Mouse (Mus musculus) limb, embryonic 12.5 days (tissue): ENCODE results near the gene Rims4. TPM values are rescaled to one million over a fixed set of nuclear protein-coding genes. Genes with fewer than 3 reads are reported as not detected.

ENCODE experiments used
- ATAC-seq: fragments of 200-750 bp; cut with Nextera tagmentation; 2 replicates; pipeline ENCODE4 v1.8.0; 2017; ENCODE audit warnings: low read depth, moderate TSS enrichment; ENCODE audit not compliant: insufficient number of reproducible peaks, insufficient read depth, low FRiP score, low TSS enrichment
- H3K27ac ChIP-seq: fragments of 300-500 bp; sonication (generic); 2 replicates; pipeline ENCODE4 v1.5.1; 2016; ENCODE audit warnings: mild to moderate bottlenecking, moderate library complexity
- H3K27me3 ChIP-seq: fragments of 300-500 bp; sonication (generic); 2 replicates; pipeline ENCODE4 v1.6.1; 2016; ENCODE audit warnings: mild to moderate bottlenecking, moderate library complexity
- H3K36me3 ChIP-seq: fragments of 300-500 bp; sonication (generic); 2 replicates; pipeline ENCODE4 v1.6.1; 2016; ENCODE audit warnings: mild to moderate bottlenecking, moderate library complexity
- H3K4me1 ChIP-seq: fragments of 300-500 bp; sonication (generic); replicated peaks from 2 replicates; pipeline ENCODE4 v1.6.1; 2016
- H3K4me2 ChIP-seq: fragments of 300-500 bp; sonication (generic); 2 replicates; pipeline ENCODE4 v1.6.1; 2016; ENCODE audit warnings: mild to moderate bottlenecking, moderate library complexity
- H3K4me3 ChIP-seq: fragments of 300-500 bp; sonication (generic); replicated peaks from 2 replicates; pipeline ENCODE4 v1.5.1; 2016; ENCODE audit warnings: mild to moderate bottlenecking
- H3K9ac ChIP-seq: fragments of 300-500 bp; sonication (generic); replicated peaks from 2 replicates; pipeline ENCODE4 v1.6.1; 2016; ENCODE audit warnings: mild to moderate bottlenecking, moderate library complexity
- H3K9me3 ChIP-seq: fragments of 300-500 bp; sonication (generic); 2 replicates; pipeline ENCODE4 v1.6.1; 2016; ENCODE audit warnings: mild to moderate bottlenecking, moderate library complexity
- WGBS: fragments of 180-500 bp; shearing (Covaris S2); methylation state at CpG from one replicate; pipeline ENCODE4 v1.1.7; 2016; 5-methylcytosine and 5-hydroxymethylcytosine counted together
- polyA plus RNA-seq: library from polyadenylated mRNA; unstranded; fragments of >200 nt; fragmentation: Nextera tagmentation; extraction: Ambion mirVana; gene quantifications from 2 replicates; pipeline ENCODE4 v1.2.1, GENCODE M21; 2016

Rims4 gene
- polyA plus RNA-seq, 1 experiment from 2014 or later, result 0.26 TPM

DNA sequence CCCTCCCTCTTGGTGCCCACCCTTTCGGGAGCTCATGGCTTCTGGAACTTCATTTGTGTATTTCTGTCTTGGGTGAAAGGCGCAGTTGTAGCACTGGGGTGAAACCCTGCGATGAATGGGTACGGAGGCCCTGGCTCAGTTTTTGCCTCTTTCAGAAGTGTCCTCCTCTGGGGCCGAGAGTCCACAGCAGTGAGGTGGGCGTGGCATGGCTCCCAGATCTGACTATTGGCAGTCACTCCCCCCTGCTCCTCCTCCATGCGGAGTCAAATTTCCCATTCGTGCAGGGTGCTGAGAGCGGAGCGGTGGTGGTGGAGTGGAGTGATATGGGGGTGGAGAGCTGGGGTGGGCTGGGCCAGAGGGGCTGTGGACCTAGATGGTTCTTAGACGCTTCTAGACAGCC lies 94.7 kb downstream of the Rims4 start:
- 0 out of 2 replicates have a peak, but pooled peaks have one; percentile 63 for ATAC-seq
- Histone ChIP-seq H3K27me3 (no peaks in the 10 kb centered on the region), H3K9ac (no peak overlapping the region), H3K4me2 (peak overlapping the region; percentile 41), H3K27ac (no peak overlapping the region), H3K9me3 (no peaks in the 10 kb centered on the region), H3K4me3 (0 out of 2 replicates have a peak overlapping the region, but pooled peaks have one; percentile 3), H3K36me3 (no peaks in the 10 kb centered on the region), H3K4me1 (peaks cover 7% of the 10 kb centered on the region; the same call in 1 of the 2 replicates)
- WGBS, result 21% methylated on average over 11 of the region's 11 CpGs

DNA sequence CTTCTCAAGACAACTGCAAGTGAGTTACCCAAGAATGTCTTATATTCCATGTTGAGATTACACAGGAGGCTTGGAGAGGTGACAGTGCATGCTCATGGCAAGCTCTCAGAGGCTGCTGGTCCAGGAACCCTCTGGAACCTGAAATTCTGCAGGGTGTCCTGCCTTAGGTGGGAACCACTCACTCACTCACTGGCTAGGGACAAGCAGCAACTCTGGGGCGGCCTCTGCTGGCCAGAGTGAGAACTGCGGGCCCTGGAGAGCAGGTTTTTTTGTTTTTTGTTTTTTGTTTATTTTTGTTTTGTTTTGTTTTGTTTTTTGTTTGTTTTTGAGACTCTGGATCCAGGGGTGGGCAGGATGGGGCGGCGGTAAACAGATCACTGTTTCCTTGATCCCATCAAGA lies 95.2 kb downstream of the Rims4 start:
- peaks cover 7% of the 10 kb centered on the region; the same call in 1 of the 2 replicates for H3K4me1 ChIP-seq
- H3K4me3 ChIP-seq, result no peak overlapping the region
- no peak for ATAC-seq
- 6% methylated on average over 4 of the region's 4 CpGs for WGBS
- no peak overlapping the region for H3K27ac ChIP-seq
- H3K36me3 ChIP-seq, result no peaks in the 10 kb centered on the region
- H3K4me2 ChIP-seq, result peak overlapping the region; percentile 41
- no peaks in the 10 kb centered on the region for H3K27me3 ChIP-seq
- H3K9me3 ChIP-seq, result no peaks in the 10 kb centered on the region
- no peak overlapping the region for H3K9ac ChIP-seq

DNA sequence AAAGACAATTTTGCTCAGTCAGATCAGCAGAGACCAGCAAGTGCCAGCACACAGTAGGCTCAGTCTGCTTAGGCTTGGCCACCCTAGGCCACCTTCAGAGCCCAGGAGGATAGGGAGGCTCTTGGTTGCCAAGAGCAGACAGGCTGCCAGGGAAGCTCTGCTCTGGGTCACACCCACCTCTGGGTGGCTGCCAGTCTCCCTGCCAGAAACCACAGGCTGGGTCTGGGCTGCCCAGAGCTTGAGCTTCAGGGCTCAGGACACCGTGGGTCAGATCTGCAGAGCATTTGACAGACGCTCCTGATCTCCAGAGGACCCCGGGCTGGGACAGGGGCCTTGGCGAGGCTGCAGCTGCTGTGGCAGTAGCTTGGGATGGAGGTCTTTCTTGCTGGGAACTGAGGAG lies 97.9 kb downstream of the Rims4 start, which contains the start of gene Ccn5:
Gene Ccn5 (plus strand): TSS at position 255 of the 400 bp plus-strand sequence.
- Histone ChIP-seq H3K9me3 (no peaks in the 10 kb centered on the region), H3K36me3 (no peaks in the 10 kb centered on the region), H3K4me2 (no peak within 1 kb of the TSS), H3K4me3 (no peak within 1 kb of the TSS), H3K27me3 (no peaks in the 10 kb centered on the region), H3K9ac (no peak within 1 kb of the TSS), H3K27ac (no peak within 1 kb of the TSS), H3K4me1 (peaks cover 7% of the 10 kb centered on the region; the same call in 1 of the 2 replicates)
- no peak for ATAC-seq
- WGBS, result 69% methylated on average over 4 of the region's 4 CpGs

DNA sequence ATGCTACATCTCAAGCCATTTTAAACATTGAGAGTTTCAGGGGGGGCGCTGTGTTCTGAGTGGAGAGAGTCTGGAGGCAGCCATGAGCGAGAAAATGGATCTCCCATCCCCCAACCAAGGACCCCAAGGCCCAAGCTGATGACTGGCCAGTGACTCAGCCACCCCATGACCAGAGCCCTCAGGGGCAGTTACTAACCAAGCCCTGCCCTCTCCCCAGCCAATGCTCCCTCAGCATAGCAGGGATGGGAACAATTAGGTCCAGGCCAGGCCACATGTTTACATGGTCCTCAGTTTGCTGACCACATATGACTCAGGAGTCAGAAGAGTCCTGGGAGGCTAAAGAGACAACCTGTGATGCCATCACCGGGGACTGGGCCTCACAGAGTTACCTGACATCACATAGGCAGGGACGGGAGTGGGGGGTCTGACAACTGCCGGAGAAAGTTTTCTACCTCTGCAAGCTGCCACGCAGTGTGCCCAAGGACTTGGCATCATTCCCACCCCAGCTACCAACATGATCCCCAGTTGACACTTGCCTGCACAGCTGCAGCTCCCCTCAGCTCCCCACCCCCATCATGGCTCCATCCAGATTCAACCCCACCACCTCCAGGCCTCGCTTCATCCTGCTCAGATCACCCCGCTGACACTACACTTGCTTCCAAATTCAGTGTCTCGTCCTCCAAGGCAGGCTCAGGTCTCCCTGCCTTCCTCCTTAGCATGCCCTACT lies 103.6 kb downstream of the Rims4 start:
- H3K4me1 ChIP-seq, result no peaks in the 10 kb centered on the region
- H3K27me3 ChIP-seq, result no peaks in the 10 kb centered on the region
- H3K9me3 ChIP-seq, result no peaks in the 10 kb centered on the region
- H3K4me3 ChIP-seq, result no peak overlapping the region
- H3K4me2 ChIP-seq, result no peak overlapping the region
- H3K27ac ChIP-seq, result no peak overlapping the region
- H3K36me3 ChIP-seq, result no peaks in the 10 kb centered on the region
- 88% methylated on average over 9 of the region's 9 CpGs for WGBS
- no peak for ATAC-seq
- no peak overlapping the region for H3K9ac ChIP-seq

DNA sequence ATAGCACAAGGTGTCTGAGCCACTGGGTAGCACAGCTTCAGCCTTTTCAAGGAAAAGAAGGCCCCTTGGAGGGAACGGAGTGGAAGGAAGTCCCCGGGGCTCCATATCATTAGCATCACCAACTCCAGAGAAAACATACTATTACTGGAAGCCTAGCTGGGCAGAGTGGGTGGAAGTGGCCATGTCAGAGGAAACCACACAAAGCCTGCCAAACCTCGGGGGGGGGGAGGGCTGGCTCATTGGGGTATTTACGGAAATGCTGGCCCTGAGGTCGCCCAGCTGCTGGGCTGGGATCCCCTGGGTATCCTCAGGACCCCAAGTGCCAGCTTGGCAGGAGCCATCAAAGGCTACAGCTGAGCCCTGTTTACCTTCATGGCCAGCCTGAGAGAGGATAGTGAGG lies 105.4 kb downstream of the Rims4 start:
- H3K36me3 ChIP-seq, result no peaks in the 10 kb centered on the region
- ATAC-seq, result no peak
- H3K27me3 ChIP-seq, result no peaks in the 10 kb centered on the region
- H3K4me1 ChIP-seq, result no peaks in the 10 kb centered on the region
- 61% methylated on average over 5 of the region's 5 CpGs for WGBS
- no peaks in the 10 kb centered on the region for H3K9me3 ChIP-seq
- no peak overlapping the region for H3K4me3 ChIP-seq
- no peak overlapping the region for H3K27ac ChIP-seq
- no peak overlapping the region for H3K9ac ChIP-seq
- H3K4me2 ChIP-seq, result no peak overlapping the region

Other genes with a start within 250 kb of the Rims4 start
- gene Ada, start 168.4 kb downstream of the Rims4 start, polyA plus RNA-seq, result 8.1 and 9.1 TPM in 2 replicates
- 0.20 and 0.50 TPM in 2 replicates for gene Ccn5, start 97.8 kb downstream of the Rims4 start, polyA plus RNA-seq
- gene Kcnk15, start 65.0 kb downstream of the Rims4 start, polyA plus RNA-seq, result 0.23 TPM in 1 of 2 replicates, not detected in the other
- gene Ywhab, start 76.3 kb upstream of the Rims4 start, polyA plus RNA-seq, result 315 and 333 TPM in 2 replicates
- gene Pabpc1l, start 106.8 kb upstream of the Rims4 start, polyA plus RNA-seq, result 3.1 and 3.7 TPM in 2 replicates
- gene Stk4, start 151.6 kb upstream of the Rims4 start, polyA plus RNA-seq, result 28.2 and 29.6 TPM in 2 replicates
- gene Tomm34, start 152.5 kb upstream of the Rims4 start, polyA plus RNA-seq, result 53.6 and 53.7 TPM in 2 replicates